Mouse (Mus musculus) heart, postnatal 0 days (tissue): ENCODE measurements at regions not wholly inside any gene's neighbourhood (a gene's known extent, or its start where the extent isn't known, plus 50 kb on each side); places are given as distances from the start of the nearest gene placed in this dataset.
A peak's percentile ranks its signal among the peaks of the same experiment; 100 is the strongest.

Experiments used
- CTCF ChIP-seq: IDR thresholded peaks from 2 replicates; pipeline ENCODE4 v1.5.1; 2016; ENCODE audit warnings: antibody characterized with exemption, control low read depth, low read depth
- EP300 ChIP-seq: IDR thresholded peaks from 2 replicates; pipeline ENCODE4 v1.6.1; 2016; ENCODE audit warnings: antibody characterized with exemption, low read depth

GRCm38 (mm10) chr4:50036079-50036478, 190.5 kb upstream of the Grin3a start:
- no peak for TF ChIP-seq EP300
- TF ChIP-seq CTCF: peak; percentile 16; the same call in 1 of the 2 replicates
